Mouse (Mus musculus) MEL (cell line): Measurements from ENCODE around the gene Nek9. TPM values are rescaled to one million over a fixed set of nuclear protein-coding genes. Genes with fewer than 3 reads are reported as not detected.

Experiments used
- DNase-seq: peaks from one replicate; pipeline ENCODE4 v3.0.0; 2011; ENCODE audit warnings: low read depth, low spot score
- H3K27ac ChIP-seq: 2 replicates; pipeline ENCODE4 v1.5.1; 2012; ENCODE audit warnings: low read depth, mild to moderate bottlenecking, control low read depth, low read length, moderate library complexity; ENCODE audit not compliant: control insufficient read depth
- H3K27me3 ChIP-seq, 2 experiments: fragments of 150-350 bp in 1 of 2; sonication (generic) in 1 of 2; 2 replicates each; pipeline ENCODE4 v1.6.1; 2012; ENCODE audit warnings: low read length in 2 of 2, mild to moderate bottlenecking in 2 of 2, improper control_type of control experiment in 1 of 2, moderate library complexity in 1 of 2; ENCODE audit not compliant: insufficient read depth in 2 of 2, control insufficient read depth in 1 of 2
- H3K36me3 ChIP-seq, 2 experiments: 2 replicates each; pipeline ENCODE4 v1.6.1; 2012 to 2014; ENCODE audit warnings: low read length in 2 of 2, improper control_type of control experiment in 1 of 2, inconsistent platforms in 1 of 2, mild to moderate bottlenecking in 1 of 2; ENCODE audit not compliant: insufficient read depth in 2 of 2, control insufficient read depth in 1 of 2
- H3K4me1 ChIP-seq, 2 experiments: fragments of 150-350 bp in 1 of 2; sonication (generic) in 1 of 2; 2 replicates each; pipeline ENCODE4 v1.6.1; 2012; ENCODE audit warnings: low read length in 2 of 2, improper control_type of control experiment in 1 of 2, mild to moderate bottlenecking in 1 of 2; ENCODE audit not compliant: insufficient read depth in 2 of 2, control insufficient read depth in 1 of 2
- H3K4me3 ChIP-seq, 2 experiments: fragments of 150-350 bp in 1 of 2; sonication (generic) in 1 of 2; 2 replicates each; pipeline ENCODE4 v1.5.1; 2012; ENCODE audit warnings: low read depth in 2 of 2, low read length in 2 of 2, mild to moderate bottlenecking in 2 of 2, moderate library complexity in 2 of 2, control low read depth in 1 of 2, improper control_type of control experiment in 1 of 2; ENCODE audit not compliant: control insufficient read depth in 1 of 2, insufficient read depth in 1 of 2
- H3K79me2 ChIP-seq: 2 replicates; pipeline ENCODE4 v1.6.1; 2012; ENCODE audit warnings: mild to moderate bottlenecking, low read length, moderate library complexity; ENCODE audit not compliant: control insufficient read depth, poor library complexity, insufficient read depth
- H3K9ac ChIP-seq: 2 replicates; pipeline ENCODE4 v1.6.1; 2012; ENCODE audit warnings: low read depth, mild to moderate bottlenecking, control low read depth, low read length, moderate library complexity; ENCODE audit not compliant: control insufficient read depth, poor library complexity, severe bottlenecking
- H3K9me3 ChIP-seq: fragments of 150-350 bp; sonication (generic); replicated peaks from 2 replicates; pipeline ENCODE4 v1.6.1; 2012; ENCODE audit warnings: mild to moderate bottlenecking, low read length, improper control_type of control experiment, moderate library complexity; ENCODE audit not compliant: insufficient read depth
- BHLHE40 ChIP-seq: IDR thresholded peaks from 2 replicates; pipeline ENCODE4 v1.6.1; 2012; ENCODE audit warnings: low read depth, mild to moderate bottlenecking, inconsistent platforms, low read length, improper control_type of control experiment, borderline replicate concordance
- CHD1 ChIP-seq: IDR thresholded peaks from 2 replicates; pipeline ENCODE4 v1.6.1; 2012; ENCODE audit warnings: low read depth, mild to moderate bottlenecking, inconsistent platforms, low read length, improper control_type of control experiment
- CTCF ChIP-seq, 3 experiments: IDR thresholded peaks in 2 of 3; conservative IDR thresholded peaks in 1 of 3; 2 replicates each; pipeline ENCODE4 v1.5.1; 2011 to 2012; ENCODE audit warnings: low read length in 3 of 3, low read depth in 2 of 3, mild to moderate bottlenecking in 2 of 3, improper control_type of control experiment in 1 of 3, inconsistent platforms in 1 of 3, mixed read lengths in 1 of 3, moderate library complexity in 1 of 3; ENCODE audit not compliant: control insufficient read depth in 1 of 3, insufficient read depth in 1 of 3, poor library complexity in 1 of 3, severe bottlenecking in 1 of 3
- ELF1 ChIP-seq: IDR thresholded peaks from 2 replicates; pipeline ENCODE4 v1.6.1; 2014; ENCODE audit warnings: low read depth, mild to moderate bottlenecking, inconsistent platforms, low read length, improper control_type of control experiment, moderate library complexity
- EP300 ChIP-seq, 2 experiments: IDR thresholded peaks; 2 replicates each; pipeline ENCODE4 v1.6.1; 2011; ENCODE audit warnings: improper control_type of control experiment in 2 of 2, low read length in 2 of 2, low read depth in 1 of 2, mild to moderate bottlenecking in 1 of 2
- ETS1 ChIP-seq: IDR thresholded peaks from 2 replicates; pipeline ENCODE4 v1.6.1; 2012; ENCODE audit warnings: low read depth, mild to moderate bottlenecking, inconsistent platforms, low read length, improper control_type of control experiment, moderate library complexity
- GABPA ChIP-seq: IDR thresholded peaks from 2 replicates; pipeline ENCODE4 v1.6.1; 2012; ENCODE audit warnings: low read depth, mild to moderate bottlenecking, inconsistent platforms, low read length, improper control_type of control experiment, moderate library complexity
- GATA1 ChIP-seq: IDR thresholded peaks from 2 replicates; pipeline ENCODE4 v1.6.1; 2011; ENCODE audit warnings: low read depth, low read length, improper control_type of control experiment
- JUND ChIP-seq: IDR thresholded peaks from 2 replicates; pipeline ENCODE4 v1.6.1; 2011; ENCODE audit warnings: low read depth, mild to moderate bottlenecking, improper control_type of control experiment, low read length
- MAFK ChIP-seq: IDR thresholded peaks from 2 replicates; pipeline ENCODE4 v1.6.1; 2011; ENCODE audit warnings: low read depth, mild to moderate bottlenecking, low read length, improper control_type of control experiment, borderline replicate concordance
- MAZ ChIP-seq: IDR thresholded peaks from 2 replicates; pipeline ENCODE4 v1.6.1; 2012; ENCODE audit warnings: low read depth, mild to moderate bottlenecking, inconsistent platforms, low read length, improper control_type of control experiment
- MEF2A ChIP-seq: IDR thresholded peaks from 2 replicates; pipeline ENCODE4 v1.6.1; 2014; ENCODE audit warnings: low read depth, mild to moderate bottlenecking, inconsistent platforms, low read length, improper control_type of control experiment; ENCODE audit not compliant: poor library complexity, insufficient replicate concordance, severe bottlenecking; ENCODE audit errors: extremely low read depth
- MXI1 ChIP-seq: IDR thresholded peaks from 2 replicates; pipeline ENCODE4 v1.6.1; 2011; ENCODE audit warnings: mild to moderate bottlenecking, low read depth, low read length, improper control_type of control experiment
- MYB ChIP-seq: IDR thresholded peaks from 2 replicates; pipeline ENCODE4 v1.6.1; 2011; ENCODE audit warnings: mild to moderate bottlenecking, low read depth, low read length, improper control_type of control experiment
- MYC ChIP-seq: IDR thresholded peaks from 2 replicates; pipeline ENCODE4 v1.6.1; 2011; ENCODE audit warnings: low read depth, mild to moderate bottlenecking, low read length, improper control_type of control experiment, moderate library complexity
- NELFE ChIP-seq: IDR thresholded peaks from 2 replicates; pipeline ENCODE4 v1.6.1; 2011; ENCODE audit warnings: low read depth, low read length, improper control_type of control experiment
- POLR2A ChIP-seq, 2 experiments: IDR thresholded peaks; 2 replicates each; pipeline ENCODE4 v1.6.1; 2011 to 2012; ENCODE audit warnings: low read length in 2 of 2, mild to moderate bottlenecking in 2 of 2, control low read depth in 1 of 2, improper control_type of control experiment in 1 of 2, low read depth in 1 of 2, moderate library complexity in 1 of 2; ENCODE audit not compliant: control insufficient read depth in 1 of 2, insufficient read depth in 1 of 2, poor library complexity in 1 of 2
- POLR2AphosphoS2 ChIP-seq: IDR thresholded peaks from 2 replicates; pipeline ENCODE4 v1.6.1; 2011; ENCODE audit warnings: low read length, improper control_type of control experiment
- RCOR1 ChIP-seq: IDR thresholded peaks from 2 replicates; pipeline ENCODE4 v1.6.1; 2012; ENCODE audit warnings: low read depth, mild to moderate bottlenecking, inconsistent platforms, low read length, improper control_type of control experiment
- SIN3A ChIP-seq: IDR thresholded peaks from 2 replicates; pipeline ENCODE4 v1.6.1; 2012; ENCODE audit warnings: low read length, improper control_type of control experiment, inconsistent platforms
- SMC3 ChIP-seq: IDR thresholded peaks from 2 replicates; pipeline ENCODE4 v1.6.1; 2011; ENCODE audit warnings: low read depth, low read length, improper control_type of control experiment
- TAL1 ChIP-seq: IDR thresholded peaks from 2 replicates; pipeline ENCODE4 v1.6.1; 2012; ENCODE audit warnings: mild to moderate bottlenecking, inconsistent platforms, low read length, moderate library complexity, mixed read lengths
- TCF12 ChIP-seq: IDR thresholded peaks from 2 replicates; pipeline ENCODE4 v1.6.1; 2014; ENCODE audit warnings: low read depth, mild to moderate bottlenecking, inconsistent platforms, low read length, improper control_type of control experiment, moderate library complexity
- UBTF ChIP-seq: IDR thresholded peaks from 2 replicates; pipeline ENCODE4 v1.6.1; 2012; ENCODE audit warnings: low read depth, mild to moderate bottlenecking, inconsistent platforms, low read length, improper control_type of control experiment, moderate library complexity, borderline replicate concordance; ENCODE audit not compliant: insufficient read depth
- USF1 ChIP-seq: IDR thresholded peaks from 2 replicates; pipeline ENCODE4 v1.6.1; 2014; ENCODE audit warnings: low read depth, mild to moderate bottlenecking, inconsistent platforms, low read length, improper control_type of control experiment, moderate library complexity
- USF2 ChIP-seq, 2 experiments: IDR thresholded peaks; 2 replicates each; pipeline ENCODE4 v1.6.1; 2011 to 2012; ENCODE audit warnings: improper control_type of control experiment in 2 of 2, low read length in 2 of 2, borderline replicate concordance in 1 of 2, inconsistent platforms in 1 of 2, low read depth in 1 of 2, mild to moderate bottlenecking in 1 of 2; ENCODE audit not compliant: insufficient read depth in 1 of 2
- ZC3H11A ChIP-seq: IDR thresholded peaks from 2 replicates; pipeline ENCODE4 v1.6.1; 2012; ENCODE audit warnings: low read depth, mild to moderate bottlenecking, inconsistent platforms, low read length, improper control_type of control experiment
- ZKSCAN1 ChIP-seq: IDR thresholded peaks from 2 replicates; pipeline ENCODE4 v1.6.1; 2012; ENCODE audit warnings: low read depth, mild to moderate bottlenecking, inconsistent platforms, low read length, improper control_type of control experiment, moderate library complexity
- ZMIZ1 ChIP-seq: IDR thresholded peaks from 2 replicates; pipeline ENCODE4 v1.6.1; 2012; ENCODE audit warnings: low read depth, mild to moderate bottlenecking, inconsistent platforms, low read length, improper control_type of control experiment, moderate library complexity
- polyA plus RNA-seq, 2 experiments: library from polyadenylated mRNA; stranded (reverse) in 1 of 2; unstranded in 1 of 2; fragments of >175 nt in 1 of 2; fragments of >200 nt in 1 of 2; gene quantifications; 2 replicates each; pipeline versions ENCODE4 v1.2.1 to v1.2.4; 2012; ENCODE audit warnings: low replicate concordance in 2 of 2, low read depth in 1 of 2; ENCODE audit not compliant: insufficient read length in 2 of 2, insufficient read depth in 1 of 2, missing spikeins in 1 of 2
- total RNA-seq: library from RNA; depleted of rRNA; stranded (reverse); fragments of 300-350 nt; gene quantifications from 2 replicates; pipeline ENCODE4 v1.2.3, GENCODE M21; 2012

The Nek9 gene
- total and polyA plus RNA-seq, 3 experiments, result 23.4 to 32.2 TPM; not detected in 1

DNA sequence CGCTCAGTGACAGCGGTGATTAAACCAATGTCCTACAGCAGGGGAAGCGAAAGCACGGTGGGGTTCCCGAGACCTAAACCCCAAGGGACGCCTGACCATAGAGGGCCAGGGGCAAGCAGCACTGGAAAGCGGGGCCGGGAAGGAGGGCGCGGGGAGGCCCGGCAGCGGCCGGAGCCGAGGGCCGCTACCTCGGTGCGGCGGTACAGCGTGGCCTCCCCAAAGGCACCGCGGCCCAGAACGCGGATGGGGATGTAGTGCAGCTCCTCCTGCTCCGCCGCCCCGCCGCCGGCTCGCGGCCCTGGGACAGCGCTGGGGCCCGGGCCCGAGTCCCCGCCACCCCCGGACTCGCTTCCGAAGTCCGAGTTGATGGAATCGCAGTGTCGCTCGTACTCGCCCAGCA, 347 bp downstream of the Nek9 start:
- peaks cover 5 to 25% of the 10 kb centered on the region in 2 experiments; a peak in 3 of 4 replicates for H3K36me3 ChIP-seq
- peak overlapping the region; percentile 92 to 99 for H3K4me3 ChIP-seq
- no peaks in the 10 kb centered on the region for H3K9me3 ChIP-seq
- peaks cover 9% of the 10 kb centered on the region for H3K79me2 ChIP-seq
- peak; percentile 49 for DNase-seq
- peak overlapping the region; percentile 75 for H3K27ac ChIP-seq
- H3K9ac ChIP-seq, result peak overlapping the region; percentile 98
- peaks cover 7 to 16% of the 10 kb centered on the region in 2 experiments for H3K4me1 ChIP-seq
- TF ChIP-seq MYC (no peak), TAL1 (no peak), SMC3 (no peak), ZKSCAN1 (peak; percentile 54; the same call in 1 of the 2 replicates), POLR2AphosphoS2 (no peak), CHD1 (no peak)
- H3K27me3 ChIP-seq, result no peaks in the 10 kb centered on the region

DNA sequence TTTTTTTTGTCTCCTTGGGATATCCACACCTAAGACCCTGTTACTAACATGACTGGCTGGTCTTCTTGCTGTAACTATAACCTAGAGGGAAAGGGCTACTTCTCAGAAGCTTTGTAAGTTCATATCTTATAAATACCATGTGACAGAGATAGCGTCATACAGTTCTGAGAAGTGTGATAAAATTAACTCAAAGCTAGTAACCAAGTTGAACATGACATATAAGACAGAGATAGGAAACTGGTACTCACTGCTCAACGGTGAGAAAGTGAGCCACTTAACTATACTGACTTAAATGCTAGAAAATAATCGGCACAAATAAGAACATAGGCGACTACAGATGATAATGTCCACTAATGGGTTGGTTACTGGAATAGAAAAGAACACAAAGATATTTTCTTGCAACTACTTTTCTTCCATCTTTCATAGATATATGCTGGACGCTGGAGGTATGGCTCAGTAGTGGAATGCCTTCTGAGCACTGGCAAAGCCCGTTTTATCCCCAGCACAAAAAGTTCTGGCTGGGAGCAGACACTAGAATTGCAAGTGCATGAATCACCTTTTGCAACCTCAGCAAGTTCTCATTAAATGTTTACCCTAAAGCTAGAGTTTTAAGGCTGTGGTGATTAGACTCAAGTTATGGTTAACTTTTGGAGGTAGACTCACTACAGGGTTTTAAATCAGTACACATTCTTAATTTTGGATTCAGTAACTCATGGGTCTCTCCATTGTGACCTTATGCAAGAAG, 1.4 kb downstream of the Nek9 start:
- Histone ChIP-seq H3K9ac (peak overlapping the region; percentile 98), H3K9me3 (no peaks in the 10 kb centered on the region), H3K79me2 (peaks cover 9% of the 10 kb centered on the region), H3K27ac (peak overlapping the region; percentile 75), H3K4me1 (peaks cover 7 to 16% of the 10 kb centered on the region in 2 experiments), H3K4me3 (peak overlapping the region; percentile 92 to 99), H3K36me3 (peaks cover 9 to 25% of the 10 kb centered on the region in 2 experiments), H3K27me3 (no peaks in the 10 kb centered on the region)
- DNase-seq, result peak; percentile 53
- TF ChIP-seq SIN3A (peak; percentile 72), ETS1 (peak; percentile 76; the same call in 1 of the 2 replicates), USF2 (IDR thresholded peaks at IDR 0.05; ENCODE audit: borderline replicate concordance in 1 of 2, insufficient read depth in 1 of 2, low read depth in 1 of 2, low read length in 2 of 2) (no peak), CTCF (IDR thresholded peaks at IDR 0.05 in 2 of 3, conservative IDR thresholded peaks at IDR 0.05 in 1 of 3; ENCODE audit: control insufficient read depth in 1 of 3, insufficient read depth in 1 of 3, low read depth in 2 of 3, low read length in 3 of 3, poor library complexity in 1 of 3, severe bottlenecking in 1 of 3) (no peak), JUND (no peak), GABPA (no peak), TAL1 (no peak), MEF2A (0 out of 2 replicates have a peak, but pooled peaks have one; percentile 53), EP300 (IDR thresholded peaks at IDR 0.05; ENCODE audit: low read depth in 1 of 2, low read length in 2 of 2) (peak; percentile 55 to 56; a peak in 3 of 4 replicates), TCF12 (0 out of 2 replicates have a peak, but pooled peaks have one; percentile 44), UBTF (no peak), ELF1 (no peak), USF1 (peak; percentile 78), GATA1 (peak; percentile 62; the same call in 1 of the 2 replicates), NELFE (no peak), POLR2A (IDR thresholded peaks at IDR 0.05; ENCODE audit: control insufficient read depth in 1 of 2, insufficient read depth in 1 of 2, low read depth in 1 of 2, low read length in 2 of 2, poor library complexity in 1 of 2) (0 out of 4 replicates have a peak, but pooled peaks of 1 of the 2 experiments have one; percentile 17), SMC3 (no peak), MYB (no peak), MXI1 (peak; percentile 59), MAFK (peak; percentile 71; the same call in 1 of the 2 replicates), ZMIZ1 (0 out of 2 replicates have a peak, but pooled peaks have one; percentile 4), RCOR1 (no peak), BHLHE40 (no peak), POLR2AphosphoS2 (no peak), ZC3H11A (no peak), MAZ (no peak)
